Mouse (Mus musculus): ENCODE measurements around the gene Zmynd8. TPM values are rescaled to one million over a fixed set of nuclear protein-coding genes. Genes with fewer than 3 reads are reported as not detected.
A peak's percentile ranks its signal among the peaks of the same experiment; 100 is the strongest.

The Zmynd8 gene
- polyA plus RNA-seq, 1 experiment, result 57.7 TPM

- peaks cover 4% of the 10 kb centered on the region for H3K36me3 ChIP-seq (replicated peaks; ENCODE audit: low read length)
- H3K4me1 ChIP-seq, result peaks cover 67% of the 10 kb centered on the region
- H3K27me3 ChIP-seq (replicated peaks), result no peaks in the 10 kb centered on the region
- peak overlapping the region; percentile 64 for H3K4me3 ChIP-seq (replicated peaks)
- H3K9me3 ChIP-seq, result no peaks in the 10 kb centered on the region
- no peak for TF ChIP-seq GATA1 (IDR thresholded peaks at IDR 0.05; ENCODE audit: borderline replicate concordance, low read length)
- no peak for TF ChIP-seq FLI1 (IDR thresholded peaks at IDR 0.05; ENCODE audit: low read length)
Observed at GRCm38 (mm10) chr2:165924695-165925094, 25.9 kb upstream of the Zmynd8 start.

DNA sequence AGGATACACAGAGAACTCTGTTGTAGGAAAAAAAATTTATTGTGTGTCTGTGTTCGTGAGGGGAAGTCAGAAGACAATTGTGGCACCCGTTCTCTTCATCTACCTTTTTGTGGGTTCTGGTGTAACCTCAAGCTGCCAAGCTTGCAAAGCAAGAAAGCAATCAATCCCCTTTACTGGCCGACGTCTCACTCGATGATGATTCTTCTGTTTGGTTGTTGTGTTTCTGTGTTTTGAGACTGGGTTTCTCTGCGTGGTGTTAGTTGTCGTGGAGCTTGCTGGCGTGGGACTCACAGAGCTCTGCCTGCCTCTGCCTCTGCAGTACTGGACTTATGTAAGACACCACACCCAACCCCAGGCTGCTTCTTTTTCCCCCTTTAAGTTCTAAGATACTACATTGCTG lies 24.9 kb upstream of the Zmynd8 start:
- no peaks in the 10 kb centered on the region for H3K27me3 ChIP-seq (replicated peaks)
- H3K36me3 ChIP-seq (replicated peaks; ENCODE audit: low read length), result peaks cover 4% of the 10 kb centered on the region
- H3K9me3 ChIP-seq, result no peaks in the 10 kb centered on the region
- no peak overlapping the region for H3K4me3 ChIP-seq (replicated peaks)
- peaks cover 71% of the 10 kb centered on the region for H3K4me1 ChIP-seq
- TF ChIP-seq FLI1 (IDR thresholded peaks at IDR 0.05; ENCODE audit: low read length), result no peak
- TF ChIP-seq GATA1 (IDR thresholded peaks at IDR 0.05; ENCODE audit: borderline replicate concordance, low read length), result no peak

DNA sequence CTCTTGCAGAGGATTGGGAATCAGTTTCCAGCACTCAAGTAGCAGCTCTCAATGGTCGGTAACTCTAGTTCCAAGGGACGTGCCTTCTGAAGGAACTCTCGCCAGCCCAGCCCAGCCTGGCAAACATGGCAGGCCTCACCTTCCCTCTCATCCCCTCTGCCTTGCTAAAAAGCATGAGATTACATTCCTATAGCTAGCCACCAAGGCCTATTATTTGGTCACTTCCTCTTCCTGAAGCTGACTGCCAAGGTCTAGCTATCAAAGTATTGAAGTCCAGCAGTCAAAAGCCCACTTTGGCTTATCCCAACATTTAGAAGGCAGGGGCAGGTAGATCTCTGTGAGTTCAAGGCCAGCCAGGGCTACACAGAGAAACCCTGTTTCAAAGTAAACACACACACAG lies 24.2 kb upstream of the Zmynd8 start:
- Histone ChIP-seq H3K4me3 (replicated peaks) (no peak overlapping the region), H3K9me3 (no peaks in the 10 kb centered on the region), H3K4me1 (peaks cover 71% of the 10 kb centered on the region), H3K27me3 (replicated peaks) (no peaks in the 10 kb centered on the region), H3K36me3 (replicated peaks; ENCODE audit: low read length) (peaks cover 4% of the 10 kb centered on the region)
- TF ChIP-seq FLI1 (IDR thresholded peaks at IDR 0.05; ENCODE audit: low read length) (no peak), GATA1 (IDR thresholded peaks at IDR 0.05; ENCODE audit: borderline replicate concordance, low read length) (no peak)

DNA sequence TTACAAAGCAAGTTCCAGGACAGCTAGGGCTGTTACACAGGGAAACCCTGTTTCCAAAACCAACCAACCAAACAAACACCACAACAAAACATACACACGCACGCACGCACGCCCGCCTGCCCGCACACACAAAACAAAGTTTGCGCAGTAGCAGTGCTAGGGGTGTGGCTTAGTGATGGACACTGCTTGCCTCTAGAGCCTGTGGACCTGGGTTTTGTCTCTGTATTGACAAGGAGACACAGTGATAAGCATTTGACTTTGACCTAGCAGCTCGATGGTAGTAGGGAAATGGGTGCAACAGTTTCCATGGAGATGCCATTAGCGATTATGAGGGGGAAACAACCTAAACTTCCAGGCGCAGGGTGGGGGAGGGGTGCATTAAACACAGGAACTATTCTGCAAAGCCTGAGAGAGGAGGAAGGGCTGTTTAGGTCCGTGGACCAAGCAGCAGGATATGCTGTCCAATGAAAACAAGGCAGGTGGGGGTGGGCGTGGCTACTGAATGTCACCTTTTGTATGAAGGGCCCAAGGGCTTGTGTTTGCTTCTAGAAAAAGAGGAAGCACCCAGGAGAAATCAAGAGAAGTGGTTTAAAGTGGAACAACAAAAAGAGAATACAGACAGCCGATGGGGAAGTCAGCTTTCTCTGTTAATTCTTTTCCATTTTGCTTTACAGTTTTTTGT lies 23.4 kb upstream of the Zmynd8 start:
- Histone ChIP-seq H3K4me1 (peaks cover 71% of the 10 kb centered on the region), H3K4me3 (replicated peaks) (peak overlapping the region; percentile 55), H3K27me3 (replicated peaks) (no peaks in the 10 kb centered on the region), H3K36me3 (replicated peaks; ENCODE audit: low read length) (peaks cover 4% of the 10 kb centered on the region), H3K9me3 (no peaks in the 10 kb centered on the region)
- TF ChIP-seq GATA1 (IDR thresholded peaks at IDR 0.05; ENCODE audit: borderline replicate concordance, low read length) (no peak), FLI1 (IDR thresholded peaks at IDR 0.05; ENCODE audit: low read length) (no peak)

- no peaks in the 10 kb centered on the region for H3K9me3 ChIP-seq
- H3K4me3 ChIP-seq (replicated peaks), result peak overlapping the region; percentile 72
- no peaks in the 10 kb centered on the region for H3K36me3 ChIP-seq (replicated peaks; ENCODE audit: low read length)
- TF ChIP-seq FLI1 (IDR thresholded peaks at IDR 0.05; ENCODE audit: low read length) (no peak), GATA1 (IDR thresholded peaks at IDR 0.05; ENCODE audit: borderline replicate concordance, low read length) (no peak)
- peaks cover 48% of the 10 kb centered on the region for H3K4me1 ChIP-seq
- H3K27me3 ChIP-seq (replicated peaks), result no peaks in the 10 kb centered on the region
Observed at GRCm38 (mm10) chr2:165914298-165914697, 15.5 kb upstream of the Zmynd8 start.

GRCm38 (mm10) chr2:165913073-165913472 lies 14.3 kb upstream of the Zmynd8 start:
- TF ChIP-seq GATA1 (IDR thresholded peaks at IDR 0.05; ENCODE audit: borderline replicate concordance, low read length) (no peak), FLI1 (IDR thresholded peaks at IDR 0.05; ENCODE audit: low read length) (no peak)
- Histone ChIP-seq H3K4me3 (replicated peaks) (no peak overlapping the region), H3K27me3 (replicated peaks) (no peaks in the 10 kb centered on the region), H3K36me3 (replicated peaks; ENCODE audit: low read length) (no peaks in the 10 kb centered on the region), H3K4me1 (peaks cover 47% of the 10 kb centered on the region), H3K9me3 (no peaks in the 10 kb centered on the region)

- Histone ChIP-seq H3K9me3 (no peaks in the 10 kb centered on the region), H3K4me1 (peaks cover 55% of the 10 kb centered on the region), H3K4me3 (replicated peaks) (no peak overlapping the region), H3K36me3 (replicated peaks; ENCODE audit: low read length) (no peaks in the 10 kb centered on the region), H3K27me3 (replicated peaks) (no peaks in the 10 kb centered on the region)
- TF ChIP-seq FLI1 (IDR thresholded peaks at IDR 0.05; ENCODE audit: low read length) (no peak), GATA1 (IDR thresholded peaks at IDR 0.05; ENCODE audit: borderline replicate concordance, low read length) (no peak)
Observed at GRCm38 (mm10) chr2:165909731-165910130, 10.9 kb upstream of the Zmynd8 start.

- peaks cover 43% of the 10 kb centered on the region for H3K4me1 ChIP-seq
- TF ChIP-seq GATA1 (IDR thresholded peaks at IDR 0.05; ENCODE audit: borderline replicate concordance, low read length), result no peak
- no peak for TF ChIP-seq FLI1 (IDR thresholded peaks at IDR 0.05; ENCODE audit: low read length)
- no peak overlapping the region for H3K4me3 ChIP-seq (replicated peaks)
- H3K27me3 ChIP-seq (replicated peaks), result no peaks in the 10 kb centered on the region
- no peaks in the 10 kb centered on the region for H3K9me3 ChIP-seq
- H3K36me3 ChIP-seq (replicated peaks; ENCODE audit: low read length), result no peaks in the 10 kb centered on the region
Observed at GRCm38 (mm10) chr2:165907199-165907598, 8.4 kb upstream of the Zmynd8 start.

DNA sequence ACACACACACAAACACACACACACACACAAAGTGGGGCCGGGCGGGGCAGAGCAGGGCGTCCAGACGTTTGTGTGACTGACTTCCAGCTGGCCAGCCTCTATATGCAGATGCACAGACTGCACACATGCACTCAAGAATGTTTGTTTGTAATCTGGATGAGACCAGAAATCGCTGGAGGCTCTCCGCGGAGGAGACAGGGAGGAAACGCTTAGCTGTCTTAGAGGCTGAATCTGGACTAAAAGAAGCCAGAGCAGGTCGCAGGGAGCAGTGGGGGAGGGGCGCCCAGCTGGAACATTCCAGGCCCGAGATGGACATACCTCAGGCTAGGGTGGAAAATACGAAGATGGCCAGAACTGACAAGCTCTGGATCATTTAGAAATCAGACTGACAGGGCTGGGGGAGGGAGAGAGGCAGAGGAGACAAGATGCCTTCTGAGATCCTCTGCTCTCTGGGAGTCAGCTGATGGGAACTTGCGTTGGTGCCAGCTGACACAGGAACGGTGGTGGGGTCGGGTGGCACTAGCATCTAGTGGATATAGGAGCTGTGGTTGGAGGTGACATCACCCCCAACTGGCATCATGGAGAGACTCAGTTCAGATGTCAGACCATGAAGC lies 7.6 kb upstream of the Zmynd8 start:
- Histone ChIP-seq H3K4me3 (replicated peaks) (no peak overlapping the region), H3K4me1 (peaks cover 48% of the 10 kb centered on the region), H3K9me3 (no peaks in the 10 kb centered on the region), H3K36me3 (replicated peaks; ENCODE audit: low read length) (no peaks in the 10 kb centered on the region), H3K27me3 (replicated peaks) (no peaks in the 10 kb centered on the region)
- TF ChIP-seq FLI1 (IDR thresholded peaks at IDR 0.05; ENCODE audit: low read length) (no peak), GATA1 (IDR thresholded peaks at IDR 0.05; ENCODE audit: borderline replicate concordance, low read length) (no peak)

GRCm38 (mm10) chr2:165901127-165901384 lies 2.2 kb upstream of the Zmynd8 start:
- Histone ChIP-seq H3K27me3 (replicated peaks) (no peaks in the 10 kb centered on the region), H3K4me3 (replicated peaks) (no peak overlapping the region), H3K4me1 (peaks cover 52% of the 10 kb centered on the region), H3K36me3 (replicated peaks; ENCODE audit: low read length) (no peaks in the 10 kb centered on the region), H3K9me3 (no peaks in the 10 kb centered on the region)
- TF ChIP-seq GATA1 (IDR thresholded peaks at IDR 0.05; ENCODE audit: borderline replicate concordance, low read length) (no peak), FLI1 (IDR thresholded peaks at IDR 0.05; ENCODE audit: low read length) (no peak)
